Comparison of ENCODE assay signal across 26 mouse cellular contexts in the genomic region with DNA sequence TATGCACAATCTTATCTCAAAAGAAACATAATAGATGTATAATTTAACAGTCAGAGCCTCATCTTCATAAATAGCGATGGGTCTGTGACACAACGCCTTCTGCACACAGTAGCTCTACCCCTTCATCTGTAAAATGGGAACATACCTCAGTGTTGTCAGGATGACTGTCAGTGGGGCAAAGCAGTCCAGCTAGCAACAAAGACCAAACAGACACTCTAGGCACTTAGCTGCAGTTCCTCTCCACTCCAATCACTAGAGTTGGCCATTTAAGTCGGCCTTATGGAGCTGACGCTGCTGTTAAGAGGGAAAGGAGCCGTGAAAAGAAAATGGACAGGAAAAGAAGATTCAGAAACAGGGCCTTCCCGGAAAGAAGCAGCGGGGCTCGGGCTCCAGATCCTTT. TPM values are rescaled to one million over a fixed set of nuclear protein-coding genes. Genes with fewer than 3 reads are reported as not detected.
DNase-seq lines count a peak whose midpoint lies in the region; ATAC-seq and TF ChIP-seq lines count a peak whose summit lies in the region.
"Had no signal": no experiment of that assay in that cellular context is flagged by ENCODE, and none has a peak within 500 bp of the region (broad histone marks: within the 10 kb centered on the region; RNA-seq: fewer than 3 reads in every experiment).

No protein-coding gene starts in this region.

- H3K36me3 ChIP-seq in ES-Bruce4 (ENCODE audit: control insufficient read depth, insufficient read depth, low read length, poor library complexity, severe bottlenecking): peaks cover 26% of the 10 kb centered on the region
- peaks cover 16% of the 10 kb centered on the region; the same call in 1 of the 2 replicates for H3K36me3 ChIP-seq in ES-E14 (ENCODE audit: control insufficient read depth, insufficient read depth, low read length, poor library complexity, severe bottlenecking)
- H3K36me3 ChIP-seq in myocyte (ENCODE audit: control insufficient read depth, insufficient read depth): peaks cover 38% of the 10 kb centered on the region
- H3K36me3 ChIP-seq in midbrain, embryonic 15.5 days (replicated peaks): 0 out of 2 replicates have a peak, but pooled peaks cover 12% of the 10 kb centered on the region

- TF ChIP-seq CTCF in ES-Bruce4 (IDR thresholded peaks at IDR 0.05; ENCODE audit: low read depth, low read length): no peak

- WGBS in midbrain, embryonic 15.5 days: 83% methylated on average over 8 of the region's 8 CpGs

- ATAC-seq in midbrain, embryonic 15.5 days (replicated peaks): no peak
- ATAC-seq: forebrain, embryonic 14.5 days; forebrain, embryonic 16.5 days; Patski had no signal

- TF ChIP-seq POLR2A in ES-Bruce4 (IDR thresholded peaks at IDR 0.05; ENCODE audit: insufficient read depth, low read length) (no peak), myocyte (IDR thresholded peaks at IDR 0.05; ENCODE audit: insufficient read length, low read depth) (no peak)

- DNase-seq in ES-E14 (ENCODE audit: low read depth, low spot score): no peak
- DNase-seq in R1 (ENCODE audit: low read depth, low spot score): peak; percentile 44
- DNase-seq in gastrocnemius, adult 8-10 months (ENCODE audit: low spot score in 2 of 2): no peak
- no peak for DNase-seq in lung, postnatal 14 days
- DNase-seq in adrenal gland, postnatal 14 days: no peak
- DNase-seq: adrenal gland, adult 2 months; adrenal gland, postnatal 10 days; adrenal gland, postnatal 36 days; cerebellum, adult 11-12 months; cerebellum, adult 2 months; cerebellum, adult 9-10 months; cerebellum, postnatal 10 days; cerebellum, postnatal 25 days had no signal

- H3K4me2 ChIP-seq in myocyte (ENCODE audit: low read depth): no peak overlapping the region
- H3K4me2 ChIP-seq in midbrain, embryonic 15.5 days: no peak overlapping the region
- H3K4me2 ChIP-seq: embryonic facial prominence, embryonic 12.5 days; forebrain, embryonic 12.5 days had no signal

- H3K27ac ChIP-seq in ES-Bruce4 (ENCODE audit: insufficient read depth, low read length) (peak overlapping the region; percentile 56; the same call in 1 of the 2 replicates), ES-E14 (ENCODE audit: insufficient read depth, low read depth, low read length, poor library complexity, severe bottlenecking) (peak overlapping the region; percentile 71; the same call in 1 of the 2 replicates)
- no peak overlapping the region for H3K27ac ChIP-seq in midbrain, embryonic 15.5 days
- H3K27ac ChIP-seq: embryonic facial prominence, embryonic 10.5 days; embryonic facial prominence, embryonic 12.5 days; forebrain, embryonic 10.5 days; forebrain, embryonic 12.5 days had no signal

- in situ Hi-C loops in ES-E14 (cut with MboI; ENCODE audit: low sequenced_read_pairs in 2 of 2, unreplicated experiment in 2 of 2): no loop called here

- H3K4me3 ChIP-seq in ES-Bruce4 (ENCODE audit: low read depth, low read length) (no peak overlapping the region), ES-E14 (ENCODE audit: insufficient read depth in 1 of 2, low read depth in 1 of 2, low read length in 2 of 2, poor library complexity in 1 of 2, severe bottlenecking in 1 of 2) (no peak overlapping the region), myocyte (no peak overlapping the region)
- H3K4me3 ChIP-seq in midbrain, embryonic 15.5 days: no peak overlapping the region
- H3K4me3 ChIP-seq: embryonic facial prominence, embryonic 10.5 days; embryonic facial prominence, embryonic 12.5 days; erythroblast, embryonic 14.5 days; forebrain, embryonic 10.5 days; forebrain, embryonic 12.5 days had no signal

- H3K4me1 ChIP-seq in ES-Bruce4 (ENCODE audit: control insufficient read depth, insufficient read depth, low read length) (peaks cover 1% of the 10 kb centered on the region), ES-E14 (ENCODE audit: control insufficient read depth in 2 of 2, insufficient read depth in 2 of 2, low read length in 2 of 2, poor library complexity in 1 of 2) (peaks cover 8 to 18% of the 10 kb centered on the region in 2 experiments)
- H3K4me1 ChIP-seq in midbrain, embryonic 15.5 days: peaks cover under 1% of the 10 kb centered on the region; the same call in 1 of the 2 replicates

- H3K9me3 ChIP-seq in ES-Bruce4 (replicated peaks; ENCODE audit: control insufficient read depth, insufficient read depth, low read length, poor library complexity, severe bottlenecking) (no peaks in the 10 kb centered on the region), ES-E14 (ENCODE audit: control insufficient read depth, insufficient read depth, low read depth, low read length) (no peaks in the 10 kb centered on the region)
- H3K9me3 ChIP-seq in midbrain, embryonic 15.5 days: no peaks in the 10 kb centered on the region
- H3K9me3 ChIP-seq: embryonic facial prominence, embryonic 10.5 days; embryonic facial prominence, embryonic 12.5 days; forebrain, embryonic 10.5 days; forebrain, embryonic 12.5 days had no signal

- no peaks in the 10 kb centered on the region for H3K79me2 ChIP-seq in myocyte (ENCODE audit: control insufficient read depth, insufficient read depth)

- no peak overlapping the region for H3ac ChIP-seq in myocyte (ENCODE audit: control insufficient read depth, insufficient read length)

- no peak overlapping the region for H3K9ac ChIP-seq in ES-Bruce4 (ENCODE audit: low read depth, poor library complexity, severe bottlenecking)
- H3K9ac ChIP-seq in ES-E14 (ENCODE audit: insufficient read depth, low read depth, low read length, poor library complexity, severe bottlenecking): peak overlapping the region; percentile 30; the same call in 1 of the 2 replicates
- H3K9ac ChIP-seq in midbrain, embryonic 15.5 days: no peak overlapping the region
- H3K9ac ChIP-seq: embryonic facial prominence, embryonic 12.5 days; forebrain, embryonic 12.5 days had no signal

- TF ChIP-seq EP300 in ES-Bruce4 (IDR thresholded peaks at IDR 0.05; ENCODE audit: insufficient read depth, low read depth, low read length): no peak

- no peaks in the 10 kb centered on the region for H3K27me3 ChIP-seq in ES-Bruce4 (ENCODE audit: control insufficient read depth, insufficient read depth, low read length, poor library complexity, severe bottlenecking)
- no peaks in the 10 kb centered on the region for H3K27me3 ChIP-seq in myocyte (ENCODE audit: control insufficient read depth, insufficient read depth, insufficient read length)
- no peaks in the 10 kb centered on the region for H3K27me3 ChIP-seq in midbrain, embryonic 15.5 days (replicated peaks)
- H3K27me3 ChIP-seq: embryonic facial prominence, embryonic 12.5 days; forebrain, embryonic 12.5 days; Patski had no signal

TF ChIP-seq in ES-E14, 5 proteins besides CTCF, POLR2A, EP300 and RAD21:
- TF ChIP-seq MAFK (IDR thresholded peaks at IDR 0.05; ENCODE audit: insufficient read depth, low read depth, low read length) (no peak), ZC3H11A (IDR thresholded peaks at IDR 0.05; ENCODE audit: borderline replicate concordance, low read depth, low read length) (no peak), CHD2 (IDR thresholded peaks at IDR 0.05; ENCODE audit: low read depth, low read length) (no peak)

TF ChIP-seq in myocyte, 11 proteins besides CTCF, POLR2A, EP300 and RAD21:
- TF ChIP-seq TCF3 (IDR thresholded peaks at IDR 0.05; ENCODE audit: insufficient read length, low read depth) (no peak), POLR2AphosphoS2 (IDR thresholded peaks at IDR 0.05; ENCODE audit: insufficient read length, low read depth) (peak; percentile 94)

RNA-seq across cellular contexts. Expression of gene Dcaf11, which starts 8.0 kb away (rescaled TPM):
- polyA plus RNA-seq in ES-Bruce4 (2011; ENCODE audit: insufficient read depth, insufficient read length, low read depth, missing spikeins): 25.6 and 34.7 TPM in 2 replicates
- 17.5 and 28.8 TPM in 2 replicates for total RNA-seq in ES-E14 (2012; rRNA removed)
- 38.7 TPM for polyA plus RNA-seq in myocyte (2012; fragmentation: generic; extraction: Trizol)
- 100 to 1,000 TPM; 135 to 147 (median 143) TPM for total RNA-seq in gastrocnemius, adult 8-10 months (2022)
- 129 and 135 TPM in 2 replicates for polyA plus RNA-seq in midbrain, embryonic 15.5 days (2015; fragmentation: Nextera tagmentation; extraction: Ambion mirVana)
- total RNA-seq in adrenal gland, postnatal 14 days (2021): 99.9 and 118 TPM in 2 replicates

RNA-seq across cellular contexts. Expression of gene A730061H03Rik, which starts 8.4 kb away (rescaled TPM):
- not detected in 2 replicates for polyA plus RNA-seq in ES-Bruce4 (2011; ENCODE audit: insufficient read depth, insufficient read length, low read depth, missing spikeins)
- not detected in 2 replicates for total RNA-seq in ES-E14 (2012; rRNA removed)
- polyA plus RNA-seq in myocyte (2012; fragmentation: generic; extraction: Trizol): 0.48 TPM
- not detected for total RNA-seq in gastrocnemius, adult 8-10 months (2022)
- polyA plus RNA-seq in midbrain, embryonic 15.5 days (2015; fragmentation: Nextera tagmentation; extraction: Ambion mirVana): 1.4 TPM in 1 of 2 replicates, not detected in the other
- total RNA-seq in adrenal gland, postnatal 14 days (2021): 1.2 TPM in 1 of 2 replicates, not detected in the other
- polyA plus RNA-seq: embryonic facial prominence, embryonic 10.5 days; embryonic facial prominence, embryonic 12.5 days; erythroblast, embryonic 14.5 days; forebrain, embryonic 10.5 days; forebrain, embryonic 12.5 days; forebrain, embryonic 14.5 days had no signal

RNA-seq across cellular contexts. Expression of gene Pck2, which starts 11.7 kb away (rescaled TPM):
- polyA plus RNA-seq in ES-Bruce4 (2011; ENCODE audit: insufficient read depth, insufficient read length, low read depth, missing spikeins) (18.0 and 21.2 TPM in 2 replicates), myocyte (2012; fragmentation: generic; extraction: Trizol) (252 TPM)
- total RNA-seq in ES-E14 (2012; rRNA removed): 28.5 and 108 TPM in 2 replicates
- 1 to 10 TPM; 2.0 to 3.7 (median 2.5) TPM for total RNA-seq in gastrocnemius, adult 8-10 months (2022)
- 25.4 and 28.0 TPM in 2 replicates for polyA plus RNA-seq in midbrain, embryonic 15.5 days (2015; fragmentation: Nextera tagmentation; extraction: Ambion mirVana)
- total RNA-seq in adrenal gland, postnatal 14 days (2021): 35.1 and 42.8 TPM in 2 replicates

RNA-seq across cellular contexts. Expression of gene Fitm1, which starts 23.6 kb away (rescaled TPM):
- polyA plus RNA-seq in ES-Bruce4 (2011; ENCODE audit: insufficient read depth, insufficient read length, low read depth, missing spikeins): 1.5 TPM in 1 of 2 replicates, not detected in the other
- 0.71 and 1.6 TPM in 2 replicates for total RNA-seq in ES-E14 (2012; rRNA removed)
- 12.8 TPM for polyA plus RNA-seq in myocyte (2012; fragmentation: generic; extraction: Trizol)
- 100 to 1,000 TPM; 275 to 317 (median 288) TPM for total RNA-seq in gastrocnemius, adult 8-10 months (2022)
- polyA plus RNA-seq in midbrain, embryonic 15.5 days (2015; fragmentation: Nextera tagmentation; extraction: Ambion mirVana): 0.23 TPM in 1 of 2 replicates, not detected in the other
- 0.79 and 2.1 TPM in 2 replicates for total RNA-seq in adrenal gland, postnatal 14 days (2021)
- polyA plus RNA-seq: cerebellum, adult 2 months; cortical plate, adult 2 months; erythroblast, embryonic 14.5 days; forebrain, embryonic 10.5 days; forebrain, embryonic 14.5 days; forebrain, embryonic 16.5 days; frontal cortex, adult 2 months; Patski had no signal

RNA-seq across cellular contexts. Expression of gene Psme1, which starts 26.1 kb away (rescaled TPM):
- 188 and 199 TPM in 2 replicates for polyA plus RNA-seq in ES-Bruce4 (2011; ENCODE audit: insufficient read depth, insufficient read length, low read depth, missing spikeins)
- total RNA-seq in ES-E14 (2012; rRNA removed): 32.8 and 59.5 TPM in 2 replicates
- polyA plus RNA-seq in myocyte (2012; fragmentation: generic; extraction: Trizol): 81.7 TPM
- 10 to 100 TPM; 63.4 to 78.7 (median 78.0) TPM for total RNA-seq in gastrocnemius, adult 8-10 months (2022)
- 215 and 217 TPM in 2 replicates for polyA plus RNA-seq in midbrain, embryonic 15.5 days (2015; fragmentation: Nextera tagmentation; extraction: Ambion mirVana)
- 316 and 330 TPM in 2 replicates for total RNA-seq in adrenal gland, postnatal 14 days (2021)
